Mouse (Mus musculus) spleen, adult 12 weeks (tissue): ENCODE results near the gene Gbx1.

Experiments
- DNase-seq: peaks from one replicate; pipeline ENCODE4 v3.0.0; 2022; ENCODE audit warnings: low spot score

Gene Gbx1

GRCm38 (mm10) chr5:24475476-24476241 lies 51.3 kb downstream of the Gbx1 start:
- no peak for DNase-seq

DNA sequence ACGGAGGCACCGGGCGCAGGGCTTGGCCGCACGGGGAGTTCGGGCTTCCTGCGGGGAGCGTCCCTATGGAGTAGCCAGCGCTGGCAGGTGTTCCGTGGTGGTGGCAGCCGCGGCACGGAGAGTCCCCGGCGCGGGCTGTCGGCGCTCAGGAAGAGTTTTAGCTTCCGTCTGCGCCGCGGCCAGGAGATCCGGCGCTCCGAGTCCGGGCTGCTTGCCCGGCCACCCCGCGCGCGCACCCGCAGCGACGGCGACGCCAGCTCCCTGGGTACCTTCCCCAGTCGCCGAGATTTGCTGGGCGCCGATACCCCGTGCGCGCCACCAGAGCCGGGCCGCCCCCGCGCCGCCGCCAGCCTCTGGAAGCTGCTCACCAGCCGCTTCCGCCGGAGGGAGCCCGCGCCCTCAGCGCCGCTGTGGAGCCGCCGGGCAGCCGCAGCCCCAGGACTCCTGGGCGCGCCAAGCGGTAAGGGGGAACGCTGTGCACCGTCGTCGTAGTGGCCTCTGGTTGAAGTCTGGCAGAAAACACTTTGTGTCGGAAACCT lies 52.2 kb downstream of the Gbx1 start:
- DNase-seq = no peak

- no peak for DNase-seq
These were observed 52.8 kb downstream of the Gbx1 start for GRCm38 (mm10) chr5:24474025-24474722.

- no peak for DNase-seq
These were observed 54.0 kb downstream of the Gbx1 start for GRCm38 (mm10) chr5:24472884-24473619.

DNA sequence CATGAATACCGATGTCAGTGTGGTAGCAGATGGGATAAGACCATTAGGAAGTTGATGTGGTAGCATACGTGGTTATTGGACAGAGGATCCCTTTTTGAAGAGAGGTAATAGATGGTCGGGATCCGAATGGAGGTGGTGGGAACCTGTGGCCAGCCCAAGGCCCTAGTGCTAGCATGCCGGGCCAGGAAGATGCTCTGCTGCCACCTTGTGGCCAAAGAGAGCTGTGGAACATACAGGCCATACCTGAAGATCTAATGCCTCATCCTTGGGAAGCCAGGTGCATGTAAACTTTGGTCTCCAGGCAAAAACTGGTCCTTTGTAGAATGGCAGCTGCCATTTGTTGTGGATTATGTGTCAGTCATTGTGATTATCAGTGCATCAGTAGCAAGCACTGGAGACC lies 56.4 kb downstream of the Gbx1 start:
- peak; percentile 55 for DNase-seq

DNA sequence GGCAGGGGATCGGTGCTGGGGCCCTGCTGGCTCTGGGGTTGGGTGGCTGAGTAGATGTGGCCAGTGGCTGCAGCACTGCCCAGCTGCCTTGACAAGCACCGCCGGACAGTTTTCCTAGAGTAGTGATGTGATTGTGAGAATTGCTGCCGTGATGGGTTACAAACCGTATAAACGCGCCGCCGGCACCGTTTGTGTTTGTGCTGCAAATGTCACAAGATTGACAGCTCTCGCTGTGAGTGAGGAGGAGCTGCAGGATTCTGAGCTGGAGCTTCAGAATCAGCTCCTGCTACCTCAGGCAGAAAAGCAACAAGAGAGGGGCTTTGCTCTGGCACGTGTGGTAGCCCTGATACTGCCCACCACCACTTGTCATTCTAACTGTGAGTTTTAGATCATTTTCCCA lies 60.2 kb downstream of the Gbx1 start:
- DNase-seq = no peak

- no peak for DNase-seq
These were observed 71.4 kb downstream of the Gbx1 start for GRCm38 (mm10) chr5:24455613-24456012.

- no peak for DNase-seq
These were observed 71.9 kb downstream of the Gbx1 start for GRCm38 (mm10) chr5:24455076-24455475.

DNA sequence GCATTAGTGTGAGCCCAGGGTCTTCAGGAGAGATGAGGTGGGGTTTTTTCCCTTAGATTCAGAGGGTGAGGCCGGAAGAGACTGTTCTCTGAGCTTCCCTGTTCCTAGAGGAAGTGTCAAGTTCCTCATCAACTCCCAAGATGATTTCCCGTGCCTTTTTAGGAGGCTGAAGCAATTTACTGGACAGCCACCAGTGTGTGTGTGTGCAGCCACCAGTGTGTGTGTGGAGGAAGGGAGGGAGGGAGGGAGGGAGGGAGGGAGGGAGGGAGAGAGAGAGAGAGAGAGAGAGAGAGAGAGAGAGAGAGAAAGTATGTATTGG lies 73.1 kb downstream of the Gbx1 start:
- DNase-seq = no peak

GRCm38 (mm10) chr5:24453283-24453984 lies 73.6 kb downstream of the Gbx1 start:
- DNase-seq = no peak
